Mouse (Mus musculus): ENCODE results near the gene Ccdc65. TPM values are rescaled to one million over a fixed set of nuclear protein-coding genes. Genes with fewer than 3 reads are reported as not detected.

Gene Ccdc65
- polyA plus RNA-seq, 1 experiment: not detected

- Histone ChIP-seq H3K4me1 (ENCODE audit: control insufficient read depth, insufficient read depth, low read length) (no peaks in the 10 kb centered on the region), H3K27ac (ENCODE audit: control insufficient read depth, insufficient read depth, low read depth, low read length, poor library complexity) (no peak overlapping the region), H3K4me3 (replicated peaks; ENCODE audit: control insufficient read depth, low read depth, low read length) (no peak overlapping the region)
- TF ChIP-seq POLR2A (IDR thresholded peaks at IDR 0.05; ENCODE audit: borderline replicate concordance, control insufficient read depth, low read depth, low read length) (no peak), CTCF (IDR thresholded peaks at IDR 0.05; ENCODE audit: control insufficient read depth, insufficient read depth, low read length) (no peak)
- WGBS: 58% methylated on average over 9 of the region's 9 CpGs
These were observed 3.7 kb upstream of the Ccdc65 start for GRCm38 (mm10) chr15:98704312-98704711.

- H3K4me3 ChIP-seq (replicated peaks; ENCODE audit: control insufficient read depth, low read depth, low read length): no peak overlapping the region
- TF ChIP-seq CTCF (IDR thresholded peaks at IDR 0.05; ENCODE audit: control insufficient read depth, insufficient read depth, low read length) (peak; percentile 78), POLR2A (IDR thresholded peaks at IDR 0.05; ENCODE audit: borderline replicate concordance, control insufficient read depth, low read depth, low read length) (no peak)
- 13% methylated on average over 9 of the region's 9 CpGs for WGBS
These were observed 2.4 kb downstream of the Ccdc65 start for GRCm38 (mm10) chr15:98710442-98710841.

GRCm38 (mm10) chr15:98714230-98714652 is 6.2 kb downstream of the Ccdc65 start:
- H3K4me1 ChIP-seq (ENCODE audit: control insufficient read depth, insufficient read depth, low read length): peaks cover 1% of the 10 kb centered on the region; the same call in 1 of the 2 replicates
- 46% methylated on average over 5 of the region's 5 CpGs for WGBS
- TF ChIP-seq CTCF (IDR thresholded peaks at IDR 0.05; ENCODE audit: control insufficient read depth, insufficient read depth, low read length): no peak
- TF ChIP-seq POLR2A (IDR thresholded peaks at IDR 0.05; ENCODE audit: borderline replicate concordance, control insufficient read depth, low read depth, low read length): no peak
- H3K27ac ChIP-seq (ENCODE audit: control insufficient read depth, insufficient read depth, low read depth, low read length, poor library complexity): no peak overlapping the region
- no peak overlapping the region for H3K4me3 ChIP-seq (replicated peaks; ENCODE audit: control insufficient read depth, low read depth, low read length)

More at GRCm38 (mm10) chr15:98710442-98710841, 2.4 kb downstream of the Ccdc65 start:
- Histone ChIP-seq H3K4me1 (ENCODE audit: control insufficient read depth, insufficient read depth, low read length) (peaks cover 1% of the 10 kb centered on the region; the same call in 1 of the 2 replicates), H3K27ac (ENCODE audit: control insufficient read depth, insufficient read depth, low read depth, low read length, poor library complexity) (no peak overlapping the region)

GRCm38 (mm10) chr15:98717301-98717700 is 9.3 kb downstream of the Ccdc65 start:
- H3K4me3 ChIP-seq (replicated peaks; ENCODE audit: control insufficient read depth, low read depth, low read length): no peak overlapping the region
- 59% methylated on average over 16 of the region's 16 CpGs for WGBS
- peaks cover 1% of the 10 kb centered on the region; the same call in 1 of the 2 replicates for H3K4me1 ChIP-seq (ENCODE audit: control insufficient read depth, insufficient read depth, low read length)
- no peak overlapping the region for H3K27ac ChIP-seq (ENCODE audit: control insufficient read depth, insufficient read depth, low read depth, low read length, poor library complexity)
- no peak for TF ChIP-seq CTCF (IDR thresholded peaks at IDR 0.05; ENCODE audit: control insufficient read depth, insufficient read depth, low read length)

GRCm38 (mm10) chr15:98722191-98722590 is 14.2 kb downstream of the Ccdc65 start:
- WGBS: 73% methylated on average over 8 of the region's 8 CpGs
- Histone ChIP-seq H3K27ac (ENCODE audit: control insufficient read depth, insufficient read depth, low read depth, low read length, poor library complexity) (no peak overlapping the region), H3K4me3 (replicated peaks; ENCODE audit: control insufficient read depth, low read depth, low read length) (no peak overlapping the region), H3K4me1 (ENCODE audit: control insufficient read depth, insufficient read depth, low read length) (no peaks in the 10 kb centered on the region)
- TF ChIP-seq POLR2A (IDR thresholded peaks at IDR 0.05; ENCODE audit: borderline replicate concordance, control insufficient read depth, low read depth, low read length): no peak
- TF ChIP-seq CTCF (IDR thresholded peaks at IDR 0.05; ENCODE audit: control insufficient read depth, insufficient read depth, low read length): no peak

- 9% methylated on average over 14 of the region's 14 CpGs for WGBS
- TF ChIP-seq CTCF (IDR thresholded peaks at IDR 0.05; ENCODE audit: control insufficient read depth, insufficient read depth, low read length) (no peak), POLR2A (IDR thresholded peaks at IDR 0.05; ENCODE audit: borderline replicate concordance, control insufficient read depth, low read depth, low read length) (no peak)
- no peak overlapping the region for H3K4me3 ChIP-seq (replicated peaks; ENCODE audit: control insufficient read depth, low read depth, low read length)
- H3K4me1 ChIP-seq (ENCODE audit: control insufficient read depth, insufficient read depth, low read length): no peaks in the 10 kb centered on the region
- no peak overlapping the region for H3K27ac ChIP-seq (ENCODE audit: control insufficient read depth, insufficient read depth, low read depth, low read length, poor library complexity)
These were observed 14.8 kb downstream of the Ccdc65 start for GRCm38 (mm10) chr15:98722854-98723253.

GRCm38 (mm10) chr15:98724441-98724840 is 16.4 kb downstream of the Ccdc65 start:
- no peaks in the 10 kb centered on the region for H3K4me1 ChIP-seq (ENCODE audit: control insufficient read depth, insufficient read depth, low read length)
- TF ChIP-seq POLR2A (IDR thresholded peaks at IDR 0.05; ENCODE audit: borderline replicate concordance, control insufficient read depth, low read depth, low read length) (no peak), CTCF (IDR thresholded peaks at IDR 0.05; ENCODE audit: control insufficient read depth, insufficient read depth, low read length) (no peak)
- 55% methylated on average over 19 of the region's 19 CpGs for WGBS
- no peak overlapping the region for H3K27ac ChIP-seq (ENCODE audit: control insufficient read depth, insufficient read depth, low read depth, low read length, poor library complexity)
- no peak overlapping the region for H3K4me3 ChIP-seq (replicated peaks; ENCODE audit: control insufficient read depth, low read depth, low read length)

- H3K4me1 ChIP-seq (ENCODE audit: control insufficient read depth, insufficient read depth, low read length): no peaks in the 10 kb centered on the region
- H3K27ac ChIP-seq (ENCODE audit: control insufficient read depth, insufficient read depth, low read depth, low read length, poor library complexity): no peak overlapping the region
- TF ChIP-seq POLR2A (IDR thresholded peaks at IDR 0.05; ENCODE audit: borderline replicate concordance, control insufficient read depth, low read depth, low read length) (no peak), CTCF (IDR thresholded peaks at IDR 0.05; ENCODE audit: control insufficient read depth, insufficient read depth, low read length) (no peak)
- WGBS: 60% methylated on average over 4 of the region's 4 CpGs
- no peak overlapping the region for H3K4me3 ChIP-seq (replicated peaks; ENCODE audit: control insufficient read depth, low read depth, low read length)
These were observed 18.1 kb downstream of the Ccdc65 start for GRCm38 (mm10) chr15:98726079-98726478.

- Histone ChIP-seq H3K27ac (ENCODE audit: control insufficient read depth, insufficient read depth, low read depth, low read length, poor library complexity) (no peak overlapping the region), H3K4me1 (ENCODE audit: control insufficient read depth, insufficient read depth, low read length) (no peaks in the 10 kb centered on the region), H3K4me3 (replicated peaks; ENCODE audit: control insufficient read depth, low read depth, low read length) (no peak overlapping the region)
- TF ChIP-seq CTCF (IDR thresholded peaks at IDR 0.05; ENCODE audit: control insufficient read depth, insufficient read depth, low read length) (no peak), POLR2A (IDR thresholded peaks at IDR 0.05; ENCODE audit: borderline replicate concordance, control insufficient read depth, low read depth, low read length) (no peak)
- 72% methylated on average over 7 of the region's 7 CpGs for WGBS
These were observed 18.7 kb downstream of the Ccdc65 start for GRCm38 (mm10) chr15:98726746-98727145.

All from bone marrow, adult 2 months (tissue).